Mouse (Mus musculus): ENCODE data around the gene Rreb1. TPM values are rescaled to one million over a fixed set of nuclear protein-coding genes. Genes with fewer than 3 reads are reported as not detected.

Rreb1 gene
- total RNA-seq, 2 experiments from 2014 or later, result 16.1 to 22.5 TPM

GRCm38 (mm10) chr13:37993704-37994404, 215.7 kb downstream of the Rreb1 start, which contains the start of gene Ssr1:
Gene Ssr1, minus strand, starts transcription at chr13:37994217.
- peak; percentile 92 to 95 for DNase-seq
- intact Hi-C loops (cut with DNase I), result no loop called here

GRCm38 (mm10) chr13:37994405-37994749, 216.2 kb downstream of the Rreb1 start:
- no peak for DNase-seq
- intact Hi-C loops (cut with DNase I), result no loop called here

- intact Hi-C loops (cut with DNase I), result no loop called here
- DNase-seq, result no peak
Observed at GRCm38 (mm10) chr13:37999713-38000112, 221.5 kb downstream of the Rreb1 start.

Other genes starting within 250 kb of the Rreb1 start
- 10 to 100 TPM; 55.2 to 58.5 TPM for gene Ssr1, start 215.8 kb downstream of the Rreb1 start, total RNA-seq (2021)

Measured in gastrocnemius, postnatal 36 days (tissue).